In genomic region chr7:123589099-123589498, GRCm38 (mm10) we compare ENCODE assay signal across 27 mouse cellular contexts.
DNase-seq lines count a peak whose midpoint lies in the region; ATAC-seq and TF ChIP-seq lines count a peak whose summit lies in the region.
"Had no signal": no experiment of that assay in that cellular context is flagged by ENCODE, and none has a peak within 500 bp of the region (broad histone marks: within the 10 kb centered on the region; RNA-seq: fewer than 3 reads in every experiment).

No protein-coding gene starts in this region.

- no peak overlapping the region for H3K9ac ChIP-seq in forebrain, embryonic 16.5 days (replicated peaks; ENCODE audit: low read depth, low read length)
- H3K9ac ChIP-seq in midbrain, embryonic 14.5 days (replicated peaks; ENCODE audit: low read length), result no peak overlapping the region
- no peak overlapping the region for H3K9ac ChIP-seq in midbrain, embryonic 13.5 days (replicated peaks)
- H3K9ac ChIP-seq: embryonic facial prominence, embryonic 13.5 days; heart, embryonic 13.5 days; hindbrain, embryonic 12.5 days; hindbrain, embryonic 15.5 days had no signal

- no peaks in the 10 kb centered on the region for H3K9me3 ChIP-seq in forebrain, embryonic 16.5 days (ENCODE audit: control insufficient read depth, low read length)
- no peaks in the 10 kb centered on the region for H3K9me3 ChIP-seq in forebrain, embryonic 10.5 days
- H3K9me3 ChIP-seq in midbrain, embryonic 14.5 days (ENCODE audit: control insufficient read depth, low read length), result no peaks in the 10 kb centered on the region
- H3K9me3 ChIP-seq in midbrain, embryonic 13.5 days, result no peaks in the 10 kb centered on the region
- H3K9me3 ChIP-seq: embryonic facial prominence, embryonic 10.5 days; embryonic facial prominence, embryonic 13.5 days; heart, embryonic 10.5 days; heart, embryonic 13.5 days; hindbrain, embryonic 12.5 days; hindbrain, embryonic 15.5 days had no signal

- H3K27me3 ChIP-seq in forebrain, embryonic 16.5 days (replicated peaks; ENCODE audit: control insufficient read depth, insufficient read depth, low read length), result no peaks in the 10 kb centered on the region
- no peaks in the 10 kb centered on the region for H3K27me3 ChIP-seq in forebrain, embryonic 10.5 days (ENCODE audit: poor library complexity, severe bottlenecking)
- H3K27me3 ChIP-seq in midbrain, embryonic 14.5 days (ENCODE audit: control insufficient read depth, insufficient read depth, low read length), result no peaks in the 10 kb centered on the region
- H3K27me3 ChIP-seq in midbrain, embryonic 13.5 days, result no peaks in the 10 kb centered on the region
- H3K27me3 ChIP-seq: embryonic facial prominence, embryonic 13.5 days; heart, embryonic 13.5 days; hindbrain, embryonic 12.5 days; hindbrain, embryonic 15.5 days; Patski had no signal

- DNase-seq in forebrain, embryonic 10.5 days (ENCODE audit: extremely low spot score, low spot score), result no peak
- peak; percentile 33 for DNase-seq in midbrain, embryonic 14.5 days
- DNase-seq in brain, embryonic 14.5 days (ENCODE audit: low read depth), result peak; percentile 45
- DNase-seq in spleen, adult 12 weeks (ENCODE audit: low spot score), result no peak
- DNase-seq: adrenal gland, postnatal 10 days; adrenal gland, postnatal 36 days; B cell, adult 2 months; cerebellum, adult 11-12 months; cerebellum, adult 8-10 months; cerebellum, postnatal 10 days; cerebellum, postnatal 36 days; embryo, embryonic 11 days; gastrocnemius, postnatal 25 days; heart, adult 2 months; heart, postnatal 14 days had no signal

- peak overlapping the region; percentile 9; the same call in 1 of the 2 replicates for H3K27ac ChIP-seq in forebrain, embryonic 16.5 days (ENCODE audit: low read length)
- no peak overlapping the region for H3K27ac ChIP-seq in forebrain, embryonic 10.5 days
- H3K27ac ChIP-seq in midbrain, embryonic 14.5 days (replicated peaks; ENCODE audit: low read depth, low read length), result no peak overlapping the region
- H3K27ac ChIP-seq in midbrain, embryonic 13.5 days, result no peak overlapping the region
- H3K27ac ChIP-seq: embryonic facial prominence, embryonic 10.5 days; embryonic facial prominence, embryonic 13.5 days; heart, adult 2 months; heart, embryonic 10.5 days; heart, embryonic 13.5 days; hindbrain, embryonic 12.5 days; hindbrain, embryonic 15.5 days had no signal

- no peaks in the 10 kb centered on the region for H3K36me3 ChIP-seq in forebrain, embryonic 16.5 days (ENCODE audit: control insufficient read depth, insufficient read depth)
- H3K36me3 ChIP-seq in forebrain, embryonic 10.5 days (replicated peaks), result no peaks in the 10 kb centered on the region
- H3K36me3 ChIP-seq in midbrain, embryonic 14.5 days (ENCODE audit: control insufficient read depth, insufficient read depth, low read length), result no peaks in the 10 kb centered on the region
- no peaks in the 10 kb centered on the region for H3K36me3 ChIP-seq in midbrain, embryonic 13.5 days
- H3K36me3 ChIP-seq: embryonic facial prominence, embryonic 10.5 days; embryonic facial prominence, embryonic 13.5 days; G1E; heart, embryonic 10.5 days; heart, embryonic 13.5 days; hindbrain, embryonic 12.5 days; hindbrain, embryonic 15.5 days had no signal

- H3K4me2 ChIP-seq in forebrain, embryonic 16.5 days (ENCODE audit: low read length), result no peak overlapping the region
- no peak overlapping the region for H3K4me2 ChIP-seq in midbrain, embryonic 14.5 days (ENCODE audit: low read length)
- no peak overlapping the region for H3K4me2 ChIP-seq in midbrain, embryonic 13.5 days (replicated peaks)
- H3K4me2 ChIP-seq: embryonic facial prominence, embryonic 13.5 days; heart, embryonic 13.5 days; hindbrain, embryonic 12.5 days; hindbrain, embryonic 15.5 days had no signal

- no peak for TF ChIP-seq CTCF in brain, embryonic 14.5 days (IDR thresholded peaks at IDR 0.05; ENCODE audit: borderline replicate concordance, extremely low read depth, insufficient read depth, insufficient read length)

- ATAC-seq in forebrain, embryonic 16.5 days, result no peak
- no peak for ATAC-seq in midbrain, embryonic 14.5 days (ENCODE audit: low FRiP score, low TSS enrichment)
- no peak for ATAC-seq in midbrain, embryonic 13.5 days
- ATAC-seq: intestine, postnatal 0 days; Patski had no signal

- no peak for TF ChIP-seq POLR2A in brain, embryonic 14.5 days (IDR thresholded peaks at IDR 0.05; ENCODE audit: borderline replicate concordance, extremely low read depth, insufficient read depth, insufficient read length, poor library complexity, severe bottlenecking)

- WGBS in forebrain, embryonic 16.5 days, result 71% methylated on average over 3 of the region's 3 CpGs
- 80% methylated on average over 3 of the region's 3 CpGs for WGBS in forebrain, embryonic 10.5 days
- WGBS in midbrain, embryonic 14.5 days, result 65% methylated on average over 3 of the region's 3 CpGs
- WGBS in midbrain, embryonic 13.5 days, result 77% methylated on average over 3 of the region's 3 CpGs

- H3K4me3 ChIP-seq in forebrain, embryonic 16.5 days (replicated peaks; ENCODE audit: low read length), result no peak overlapping the region
- no peak overlapping the region for H3K4me3 ChIP-seq in forebrain, embryonic 10.5 days
- H3K4me3 ChIP-seq in midbrain, embryonic 14.5 days (replicated peaks; ENCODE audit: low read depth, low read length), result no peak overlapping the region
- H3K4me3 ChIP-seq in midbrain, embryonic 13.5 days (replicated peaks), result no peak overlapping the region
- H3K4me3 ChIP-seq: embryonic facial prominence, embryonic 10.5 days; embryonic facial prominence, embryonic 13.5 days; erythroblast, embryonic 14.5 days; heart, adult 2 months; heart, embryonic 10.5 days; heart, embryonic 13.5 days; hindbrain, embryonic 12.5 days; hindbrain, embryonic 15.5 days had no signal

- H3K4me1 ChIP-seq in forebrain, embryonic 16.5 days (replicated peaks; ENCODE audit: control insufficient read depth, insufficient read depth, low read length), result no peaks in the 10 kb centered on the region
- no peaks in the 10 kb centered on the region for H3K4me1 ChIP-seq in forebrain, embryonic 10.5 days
- no peaks in the 10 kb centered on the region for H3K4me1 ChIP-seq in midbrain, embryonic 14.5 days (ENCODE audit: control insufficient read depth, insufficient read depth, low read length)
- no peaks in the 10 kb centered on the region for H3K4me1 ChIP-seq in midbrain, embryonic 13.5 days (replicated peaks)
- H3K4me1 ChIP-seq: embryonic facial prominence, embryonic 10.5 days; embryonic facial prominence, embryonic 13.5 days; heart, embryonic 10.5 days; heart, embryonic 13.5 days; hindbrain, embryonic 12.5 days; hindbrain, embryonic 15.5 days had no signal

Comparison
In these comparisons a context has a peak if more than half of its experiments do, and no peak if none do; other contexts are left out.
1. DNase-seq: peak in midbrain, embryonic 14.5 days (single experiment) and brain, embryonic 14.5 days (single experiment); none in forebrain, embryonic 10.5 days (single experiment) and spleen, adult 12 weeks (single experiment).